Mouse (Mus musculus) olfactory bulb, adult 2 months (tissue): ENCODE measurements at regions not wholly inside any gene's neighbourhood (a gene's known extent, or its start where the extent isn't known, plus 50 kb on each side); places are given as distances from the start of the nearest gene placed in this dataset.

ENCODE experiments used
- H3K27ac ChIP-seq: fragments of 200-500 bp; 2 replicates; pipeline ENCODE4 v1.5.1; 2012; ENCODE audit warnings: low read depth, low read length; ENCODE audit not compliant: insufficient read depth
- H3K4me1 ChIP-seq: fragments of 200-500 bp; 2 replicates; pipeline ENCODE4 v1.6.1; 2012; ENCODE audit warnings: low read length; ENCODE audit not compliant: control insufficient read depth, insufficient read depth
- H3K4me3 ChIP-seq: fragments of 200-500 bp; 2 replicates; pipeline ENCODE4 v1.5.1; 2012; ENCODE audit warnings: mild to moderate bottlenecking, low read depth, low read length, moderate library complexity; ENCODE audit not compliant: insufficient read depth
- CTCF ChIP-seq: fragments of 200-500 bp; IDR thresholded peaks from 2 replicates; pipeline ENCODE4 v1.5.1; 2012; ENCODE audit warnings: low read depth, mild to moderate bottlenecking, low read length, moderate library complexity; ENCODE audit not compliant: insufficient read depth
- POLR2A ChIP-seq: fragments of 200-500 bp; IDR thresholded peaks from 2 replicates; pipeline ENCODE4 v1.6.1; 2012; ENCODE audit warnings: mild to moderate bottlenecking, low read depth, low read length, moderate library complexity; ENCODE audit not compliant: insufficient read depth
- WGBS: fragments of 180-500 bp; shearing (Covaris S2); methylation state at CpG from one replicate; pipeline ENCODE4 v1.1.7; 2018; 5-methylcytosine and 5-hydroxymethylcytosine counted together

- Histone ChIP-seq H3K4me1 (no peaks in the 10 kb centered on the region), H3K27ac (no peak overlapping the region), H3K4me3 (no peak overlapping the region)
- WGBS, result 46% methylated on average over 6 of the region's 6 CpGs
- no peak for TF ChIP-seq CTCF
- TF ChIP-seq POLR2A, result no peak
These were observed 402.6 kb downstream of the Tns1 start for GRCm38 (mm10) chr1:73721486-73722225.

- Histone ChIP-seq H3K27ac (no peak overlapping the region), H3K4me1 (no peaks in the 10 kb centered on the region), H3K4me3 (no peak overlapping the region)
- 86% methylated on average over 5 of the region's 5 CpGs for WGBS
- TF ChIP-seq CTCF (no peak), POLR2A (no peak)
These were observed 405.8 kb downstream of the Tns1 start for GRCm38 (mm10) chr1:73718421-73718820.

GRCm38 (mm10) chr1:73717401-73717800, 406.8 kb downstream of the Tns1 start:
- Histone ChIP-seq H3K4me3 (no peak overlapping the region), H3K4me1 (no peaks in the 10 kb centered on the region), H3K27ac (no peak overlapping the region)
- WGBS, result 86% methylated on average over 7 of the region's 7 CpGs
- no peak for TF ChIP-seq CTCF
- TF ChIP-seq POLR2A, result no peak

GRCm38 (mm10) chr1:73716901-73717300, 407.3 kb downstream of the Tns1 start:
- H3K27ac ChIP-seq, result no peak overlapping the region

GRCm38 (mm10) chr1:73715571-73715970, 408.7 kb downstream of the Tns1 start:
- Histone ChIP-seq H3K4me1 (no peaks in the 10 kb centered on the region), H3K4me3 (no peak overlapping the region), H3K27ac (no peak overlapping the region)
- no peak for TF ChIP-seq CTCF
- TF ChIP-seq POLR2A, result no peak
- WGBS, result 67% methylated on average over 2 of the region's 2 CpGs

More at GRCm38 (mm10) chr1:73716901-73717300, 407.3 kb downstream of the Tns1 start:
- Histone ChIP-seq H3K4me3 (no peak overlapping the region), H3K4me1 (no peaks in the 10 kb centered on the region)
- TF ChIP-seq CTCF (no peak), POLR2A (no peak)

GRCm38 (mm10) chr1:73702428-73702842, 421.8 kb downstream of the Tns1 start:
- H3K27ac ChIP-seq, result no peak overlapping the region
- no peak for TF ChIP-seq POLR2A
- no peak for TF ChIP-seq CTCF
- no peaks in the 10 kb centered on the region for H3K4me1 ChIP-seq
- H3K4me3 ChIP-seq, result no peak overlapping the region
- 69% methylated on average over 4 of the region's 4 CpGs for WGBS

- Histone ChIP-seq H3K27ac (no peak overlapping the region), H3K4me1 (no peaks in the 10 kb centered on the region), H3K4me3 (no peak overlapping the region)
- WGBS, result 79% methylated on average over 2 of the region's 2 CpGs
- no peak for TF ChIP-seq CTCF
- no peak for TF ChIP-seq POLR2A
These were observed 430.7 kb downstream of the Tns1 start for GRCm38 (mm10) chr1:73693537-73693936.

- TF ChIP-seq POLR2A (no peak), CTCF (no peak)
- no peak overlapping the region for H3K4me3 ChIP-seq
- no peaks in the 10 kb centered on the region; the same call in 1 of the 2 replicates for H3K4me1 ChIP-seq
- peak overlapping the region; percentile 2 for H3K27ac ChIP-seq
- WGBS, result 53% methylated on average over 4 of the region's 4 CpGs
These were observed 438.5 kb downstream of the Tns1 start for GRCm38 (mm10) chr1:73685734-73686133.

GRCm38 (mm10) chr1:73685066-73685465, 439.2 kb downstream of the Tns1 start:
- 91% methylated on average over 4 of the region's 4 CpGs for WGBS
- no peak overlapping the region for H3K4me3 ChIP-seq
- TF ChIP-seq POLR2A (no peak), CTCF (no peak)
- H3K27ac ChIP-seq, result no peak overlapping the region
- H3K4me1 ChIP-seq, result no peaks in the 10 kb centered on the region; the same call in 1 of the 2 replicates
